Mouse (Mus musculus): ENCODE data around the gene Dlg2.

The Dlg2 gene

GRCm38 (mm10) chr7:90539481-90540402 lies 63.3 kb downstream of the Dlg2 start:
- no peak for DNase-seq (ENCODE audit: low spot score)

GRCm38 (mm10) chr7:90540811-90541323 lies 64.4 kb downstream of the Dlg2 start:
- no peak for DNase-seq (ENCODE audit: low spot score)

GRCm38 (mm10) chr7:90553399-90553798 lies 76.9 kb downstream of the Dlg2 start:
- no peak for DNase-seq (ENCODE audit: low spot score)

- no peak for DNase-seq (ENCODE audit: low spot score)
Observed at GRCm38 (mm10) chr7:90554421-90554820, 77.9 kb downstream of the Dlg2 start.

GRCm38 (mm10) chr7:90569130-90569529 lies 92.7 kb downstream of the Dlg2 start:
- DNase-seq (ENCODE audit: low spot score), result no peak

GRCm38 (mm10) chr7:90587795-90588194 lies 111.3 kb downstream of the Dlg2 start:
- no peak for DNase-seq (ENCODE audit: low spot score)

GRCm38 (mm10) chr7:90588318-90588717 lies 111.8 kb downstream of the Dlg2 start:
- DNase-seq (ENCODE audit: low spot score), result no peak

GRCm38 (mm10) chr7:90609764-90610163 lies 133.3 kb downstream of the Dlg2 start:
- DNase-seq (ENCODE audit: low spot score), result no peak

GRCm38 (mm10) chr7:90630546-90630945 lies 154.1 kb downstream of the Dlg2 start:
- DNase-seq (ENCODE audit: low spot score), result no peak

GRCm38 (mm10) chr7:90649512-90649911 lies 173.0 kb downstream of the Dlg2 start:
- no peak for DNase-seq (ENCODE audit: low spot score)

- no peak for DNase-seq (ENCODE audit: low spot score)
Observed at GRCm38 (mm10) chr7:90651128-90651527, 174.7 kb downstream of the Dlg2 start.

- DNase-seq (ENCODE audit: low spot score), result no peak
Observed at GRCm38 (mm10) chr7:90651611-90652010, 175.1 kb downstream of the Dlg2 start.

- no peak for DNase-seq (ENCODE audit: low spot score)
Observed at GRCm38 (mm10) chr7:90658593-90658992, 182.1 kb downstream of the Dlg2 start.

- DNase-seq (ENCODE audit: low spot score), result no peak
Observed at GRCm38 (mm10) chr7:90694050-90694449, 217.6 kb downstream of the Dlg2 start.

- DNase-seq (ENCODE audit: low spot score), result no peak
Observed at GRCm38 (mm10) chr7:90696181-90696950, 219.9 kb downstream of the Dlg2 start.

- no peak for DNase-seq (ENCODE audit: low spot score)
Observed at GRCm38 (mm10) chr7:90703163-90703852, 226.8 kb downstream of the Dlg2 start.

GRCm38 (mm10) chr7:90703951-90704350 lies 227.5 kb downstream of the Dlg2 start:
- no peak for DNase-seq (ENCODE audit: low spot score)

GRCm38 (mm10) chr7:90734086-90734485 lies 257.6 kb downstream of the Dlg2 start:
- no peak for DNase-seq (ENCODE audit: low spot score)

GRCm38 (mm10) chr7:90736369-90736768 lies 259.9 kb downstream of the Dlg2 start:
- no peak for DNase-seq (ENCODE audit: low spot score)

- DNase-seq (ENCODE audit: low spot score), result no peak
Observed at GRCm38 (mm10) chr7:90748636-90749035, 272.2 kb downstream of the Dlg2 start.

- no peak for DNase-seq (ENCODE audit: low spot score)
Observed at GRCm38 (mm10) chr7:90787945-90788344, 311.5 kb downstream of the Dlg2 start.

GRCm38 (mm10) chr7:90791522-90791921 lies 315.1 kb downstream of the Dlg2 start:
- no peak for DNase-seq (ENCODE audit: low spot score)
